Mouse (Mus musculus): ENCODE measurements around the gene Gm9513.

Gene Gm9513

DNA sequence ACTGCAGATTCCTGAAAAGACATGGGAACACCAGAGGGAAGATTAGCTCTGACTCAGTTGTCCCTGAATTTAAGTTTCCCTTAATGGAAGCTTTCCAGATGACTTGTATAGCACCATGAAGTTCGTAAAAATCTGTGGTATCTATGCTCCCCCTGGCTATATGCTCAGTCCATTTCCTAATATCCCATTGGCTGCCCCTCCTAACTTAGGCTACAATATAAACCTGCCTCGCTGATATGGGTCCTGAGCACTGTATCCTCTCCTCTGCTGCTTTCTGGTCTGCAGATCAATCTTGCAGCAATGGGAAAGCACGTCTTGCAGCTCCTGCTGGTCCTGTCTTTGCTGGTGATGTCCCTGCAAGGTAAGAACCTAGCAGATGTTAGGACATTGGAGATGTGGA is at the start of gene Gm9513:
Gene Gm9513 (plus strand): TSS at position 301 of the 400 bp plus-strand sequence.
- no peak for DNase-seq (ENCODE audit: low spot score)

DNA sequence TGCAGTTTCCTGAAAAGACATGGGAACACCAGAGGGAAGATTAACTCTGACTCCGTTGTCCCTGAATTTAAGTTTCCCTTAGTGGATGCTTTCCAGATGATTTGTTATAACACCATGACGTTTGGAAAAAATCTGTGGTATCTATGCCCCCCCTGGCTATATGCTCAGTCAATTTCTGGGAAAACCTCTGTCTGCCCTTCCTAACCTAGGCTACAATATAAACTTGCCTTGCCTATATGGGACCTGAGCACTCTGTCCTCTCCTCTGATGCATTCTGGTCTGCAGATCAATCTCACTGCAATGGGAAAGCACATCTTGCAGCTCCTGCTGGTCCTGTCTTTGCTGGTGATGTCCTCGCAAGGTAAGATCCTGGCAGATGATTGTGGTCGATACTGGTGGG is 43.9 kb upstream of the Gm9513 start, which contains the start of gene Gm7257:
Gene Gm7257 (plus strand): TSS at position 301 of the 400 bp plus-strand sequence.
- no peak for DNase-seq (ENCODE audit: low spot score)

DNA sequence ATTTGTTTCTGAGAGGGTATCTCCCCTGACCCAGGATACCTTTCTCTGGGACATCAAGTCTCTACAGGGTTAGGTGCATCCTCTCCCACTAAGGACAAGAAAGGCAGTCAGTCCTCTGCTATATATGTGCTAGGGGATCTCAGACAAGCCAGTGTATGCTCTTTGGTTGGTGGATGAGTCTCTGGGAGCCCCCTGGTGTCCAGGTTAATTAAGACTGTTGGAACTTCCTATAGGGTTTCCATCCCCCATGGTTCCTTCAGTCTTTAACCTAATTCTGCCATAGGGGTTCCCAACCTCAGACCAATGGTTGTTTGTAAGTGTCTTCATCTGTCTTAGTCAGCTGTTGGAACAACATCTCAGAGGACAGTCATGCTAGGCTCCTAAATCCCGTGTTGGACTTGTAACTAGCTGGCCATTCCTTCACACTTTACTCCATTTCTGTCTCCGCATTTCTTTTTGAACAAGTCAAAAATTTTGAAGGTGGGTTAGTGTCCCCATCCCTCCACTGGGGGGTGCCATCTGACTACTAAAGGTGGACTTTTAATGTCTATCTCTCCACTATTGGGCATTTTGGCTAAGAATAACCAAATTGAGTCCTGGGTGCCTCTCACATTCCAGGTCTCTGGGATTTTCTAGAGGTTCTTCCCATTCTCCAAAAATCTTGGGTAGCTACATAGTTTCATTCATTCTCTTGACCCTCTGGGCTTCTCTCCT is 40.2 kb upstream of the Gm9513 start:
- no peak for DNase-seq (ENCODE audit: low spot score)

DNA sequence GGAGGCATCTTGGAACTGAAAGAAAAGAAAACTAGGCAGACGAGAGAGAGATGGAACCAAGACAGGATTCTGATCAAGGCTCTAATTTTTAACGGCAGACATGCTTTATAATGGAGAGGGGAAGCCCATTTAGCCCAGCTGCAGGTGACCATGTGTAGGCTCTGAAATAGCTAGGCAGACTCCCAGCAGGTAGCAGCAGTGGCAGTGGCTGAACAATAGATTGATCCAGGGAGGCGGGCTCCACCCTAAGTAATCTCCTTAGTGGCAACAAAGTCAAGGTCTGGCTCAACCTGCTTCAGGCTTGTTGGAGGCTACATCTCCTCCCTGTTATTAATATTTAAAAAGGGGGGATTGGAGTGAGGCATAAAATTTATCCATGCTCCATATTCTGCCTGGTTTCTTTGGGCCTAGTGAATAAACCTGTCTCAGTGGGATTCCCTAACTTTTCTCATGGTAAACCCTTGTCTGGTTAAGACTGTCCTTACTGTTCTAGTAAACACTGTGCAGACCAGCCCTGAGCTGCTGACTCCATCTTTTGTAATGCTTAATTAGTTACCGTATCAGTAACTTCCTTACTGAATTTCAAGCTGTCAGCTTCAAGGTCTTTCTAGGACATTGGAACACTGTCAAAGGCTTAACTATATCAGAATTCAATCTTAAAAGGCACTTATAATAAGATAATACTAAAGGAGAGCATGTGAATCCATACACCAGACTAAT is 19.2 kb downstream of the Gm9513 start:
- DNase-seq (ENCODE audit: low spot score) = no peak

DNA sequence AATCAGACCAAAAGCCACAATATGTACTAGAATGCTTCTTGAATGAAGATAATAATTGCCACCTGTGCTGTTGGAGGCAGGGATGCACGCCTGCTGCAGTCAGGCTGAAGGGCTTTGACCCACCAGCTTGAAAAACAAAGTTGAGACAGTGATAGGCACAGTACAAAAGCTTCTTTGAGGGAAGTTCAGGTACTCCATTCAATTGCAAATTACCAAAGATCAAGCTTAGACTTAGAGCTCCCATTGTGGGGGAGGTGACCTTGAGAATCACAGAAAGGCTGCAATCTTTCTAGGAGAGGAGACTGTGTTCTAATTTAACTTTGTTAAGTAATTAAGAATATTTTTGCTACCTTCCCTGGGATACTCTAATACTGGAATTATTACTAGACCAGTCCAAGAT is 20.4 kb downstream of the Gm9513 start:
- no peak for DNase-seq (ENCODE audit: low spot score)

DNA sequence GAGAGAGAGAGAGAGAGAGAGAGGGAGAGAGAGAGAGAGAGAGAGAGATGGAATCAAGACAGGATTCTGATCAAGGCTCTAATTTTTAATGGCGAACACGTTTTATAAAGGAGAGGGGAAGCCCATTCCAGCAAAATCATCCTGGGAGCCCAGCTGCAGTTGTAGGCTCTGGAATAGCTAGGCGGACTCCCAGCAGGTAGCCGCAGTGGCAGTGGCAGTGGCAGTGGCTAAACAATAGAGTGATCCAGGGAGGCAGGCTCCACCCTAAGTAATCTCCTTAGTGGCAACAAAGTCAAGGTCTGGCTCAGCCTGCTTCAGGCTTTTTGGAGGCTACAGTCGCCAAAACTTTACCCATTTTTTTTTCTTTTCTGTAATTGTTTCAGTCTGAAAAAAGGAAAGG is 28.8 kb downstream of the Gm9513 start:
- DNase-seq (ENCODE audit: low spot score) = no peak

Data from MN1 (cell line).